Mouse (Mus musculus) forebrain, embryonic 12.5 days (tissue): ENCODE data around the gene Anxa6. TPM values are rescaled to one million over a fixed set of nuclear protein-coding genes. Genes with fewer than 3 reads are reported as not detected.

ENCODE experiments used
- ATAC-seq: fragments of 200-750 bp; cut with Nextera tagmentation; 2 replicates; pipeline ENCODE4 v1.8.0; 2017; ENCODE audit warnings: moderate TSS enrichment; ENCODE audit not compliant: low FRiP score
- H3K27ac ChIP-seq: fragments of 300-500 bp; sonication (generic); 2 replicates; pipeline ENCODE4 v1.5.1; 2016; ENCODE audit warnings: mild to moderate bottlenecking
- H3K27me3 ChIP-seq: fragments of 300-500 bp; sonication (generic); 2 replicates; pipeline ENCODE4 v1.6.1; 2016; ENCODE audit warnings: mild to moderate bottlenecking
- H3K36me3 ChIP-seq: fragments of 300-500 bp; sonication (generic); replicated peaks from 2 replicates; pipeline ENCODE4 v1.6.1; 2016; ENCODE audit warnings: mild to moderate bottlenecking
- H3K4me1 ChIP-seq: fragments of 300-500 bp; sonication (generic); 2 replicates; pipeline ENCODE4 v1.6.1; 2016
- H3K4me2 ChIP-seq: fragments of 300-500 bp; sonication (generic); 2 replicates; pipeline ENCODE4 v1.6.1; 2016; ENCODE audit warnings: mild to moderate bottlenecking, moderate library complexity
- H3K4me3 ChIP-seq: fragments of 300-500 bp; sonication (generic); replicated peaks from 2 replicates; pipeline ENCODE4 v1.5.1; 2016; ENCODE audit warnings: mild to moderate bottlenecking
- H3K9ac ChIP-seq: fragments of 300-500 bp; sonication (generic); 2 replicates; pipeline ENCODE4 v1.6.1; 2016; ENCODE audit warnings: mild to moderate bottlenecking
- H3K9me3 ChIP-seq: fragments of 300-500 bp; sonication (generic); 2 replicates; pipeline ENCODE4 v1.6.1; 2016
- WGBS: fragments of 180-500 bp; shearing (Covaris S2); methylation state at CpG from one replicate; pipeline ENCODE4 v1.1.7; 2016; 5-methylcytosine and 5-hydroxymethylcytosine counted together
- polyA plus RNA-seq: library from polyadenylated mRNA; unstranded; fragments of >200 nt; fragmentation: Nextera tagmentation; extraction: Ambion mirVana; gene quantifications from 2 replicates; pipeline ENCODE4 v1.2.1, GENCODE M21; 2016

The Anxa6 gene
- polyA plus RNA-seq, 1 experiment from 2014 or later, result 59.1 TPM

DNA sequence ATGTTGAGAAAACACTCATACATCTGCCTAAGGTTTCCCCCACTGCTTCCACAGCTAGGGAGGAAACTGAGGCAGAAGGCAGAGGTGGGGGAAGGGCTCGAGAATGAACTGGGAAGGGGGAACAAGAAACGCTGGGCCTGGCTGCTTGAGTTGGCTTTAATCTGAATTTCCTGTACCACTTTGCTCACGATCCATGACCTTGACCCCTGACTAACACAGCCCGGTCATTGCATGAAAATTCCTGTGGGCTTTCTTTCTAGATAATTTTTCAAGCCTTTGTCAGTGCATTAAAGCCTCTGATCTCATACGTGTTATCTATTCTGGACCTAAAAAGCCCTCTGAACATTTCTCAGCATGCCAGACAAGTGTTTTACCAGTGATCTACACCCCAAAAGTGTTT is 29.6 kb upstream of the Anxa6 start:
- H3K9ac ChIP-seq, result no peak overlapping the region
- no peaks in the 10 kb centered on the region for H3K27me3 ChIP-seq
- H3K9me3 ChIP-seq, result no peaks in the 10 kb centered on the region
- H3K4me3 ChIP-seq, result no peak overlapping the region
- no peak overlapping the region for H3K27ac ChIP-seq
- ATAC-seq, result no peak
- H3K4me1 ChIP-seq, result no peaks in the 10 kb centered on the region
- no peak overlapping the region for H3K4me2 ChIP-seq
- 73% methylated on average over 5 of the region's 5 CpGs for WGBS
- H3K36me3 ChIP-seq, result no peaks in the 10 kb centered on the region

GRCm38 (mm10) chr11:55060802-55061201 is 27.6 kb upstream of the Anxa6 start:
- Histone ChIP-seq H3K4me1 (no peaks in the 10 kb centered on the region), H3K9ac (no peak overlapping the region), H3K27ac (no peak overlapping the region), H3K4me3 (no peak overlapping the region), H3K4me2 (no peak overlapping the region), H3K27me3 (no peaks in the 10 kb centered on the region), H3K36me3 (no peaks in the 10 kb centered on the region), H3K9me3 (no peaks in the 10 kb centered on the region)
- ATAC-seq, result no peak
- WGBS, result 91% methylated on average over 5 of the region's 5 CpGs

- ATAC-seq, result no peak
- H3K36me3 ChIP-seq, result no peaks in the 10 kb centered on the region
- H3K4me2 ChIP-seq, result no peak overlapping the region
- WGBS, result 84% methylated on average over 3 of the region's 3 CpGs
- H3K27ac ChIP-seq, result no peak overlapping the region
- H3K4me1 ChIP-seq, result no peaks in the 10 kb centered on the region
- H3K27me3 ChIP-seq, result no peaks in the 10 kb centered on the region
- no peaks in the 10 kb centered on the region for H3K9me3 ChIP-seq
- no peak overlapping the region for H3K9ac ChIP-seq
- H3K4me3 ChIP-seq, result no peak overlapping the region
Observed at GRCm38 (mm10) chr11:55057511-55057910, 24.3 kb upstream of the Anxa6 start.

DNA sequence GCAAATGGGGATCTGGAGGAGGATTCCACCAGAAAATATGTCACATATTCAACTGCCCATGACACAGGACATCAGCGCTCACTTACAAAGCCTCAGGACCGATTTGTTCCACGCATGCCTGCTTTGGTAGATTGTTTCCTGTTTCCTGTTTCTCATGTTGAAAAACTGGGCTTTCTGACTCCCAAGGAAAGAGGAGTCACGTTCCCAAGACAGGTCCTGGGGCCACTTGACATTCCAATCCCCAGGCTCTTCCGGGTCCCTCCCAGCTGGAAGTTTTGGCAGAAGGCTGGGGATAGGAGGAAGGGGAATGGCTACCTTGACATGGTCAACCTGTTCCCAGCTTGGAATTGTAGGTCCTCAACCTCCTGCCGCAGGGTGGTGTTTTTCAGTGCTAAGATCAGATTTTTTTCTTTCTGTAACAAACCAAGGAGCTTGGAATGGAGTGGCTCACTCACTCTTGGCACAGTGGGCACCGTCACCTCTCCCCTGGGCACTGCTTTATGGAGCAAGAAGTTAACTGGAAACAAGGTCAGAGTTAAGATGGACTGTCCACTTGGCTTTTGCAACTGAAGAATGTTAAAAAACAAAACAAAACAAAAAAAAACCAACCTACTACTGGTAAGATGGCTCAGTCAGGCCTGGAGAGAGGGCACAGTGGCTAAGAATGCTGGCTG is 17.7 kb upstream of the Anxa6 start:
- H3K4me1 ChIP-seq, result no peaks in the 10 kb centered on the region
- no peaks in the 10 kb centered on the region for H3K36me3 ChIP-seq
- no peaks in the 10 kb centered on the region for H3K9me3 ChIP-seq
- no peak overlapping the region for H3K27ac ChIP-seq
- no peak overlapping the region for H3K4me3 ChIP-seq
- H3K9ac ChIP-seq, result no peak overlapping the region
- ATAC-seq, result no peak
- no peak overlapping the region for H3K4me2 ChIP-seq
- WGBS, result 86% methylated on average over 7 of the region's 7 CpGs
- no peaks in the 10 kb centered on the region for H3K27me3 ChIP-seq

DNA sequence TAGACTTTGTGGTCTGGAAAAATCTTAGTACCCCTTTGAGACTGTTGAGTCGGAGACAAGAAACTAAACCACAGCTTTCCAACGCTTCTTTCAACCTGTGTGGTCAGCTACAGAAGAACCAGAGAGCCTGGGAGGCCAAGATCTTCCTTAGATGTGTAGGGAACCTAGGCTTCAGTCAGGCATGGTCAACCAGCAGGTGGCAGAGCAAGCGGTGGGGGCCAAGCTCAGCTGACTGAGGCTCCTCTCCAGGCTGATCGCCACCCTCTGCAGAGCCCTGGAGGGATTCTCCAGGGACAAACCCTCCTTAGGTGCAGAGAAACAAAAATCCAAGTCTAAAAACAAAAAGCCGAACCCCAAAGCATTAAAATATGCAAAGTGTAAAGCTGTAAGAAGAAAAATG is 13.4 kb upstream of the Anxa6 start:
- Histone ChIP-seq H3K4me2 (no peak overlapping the region), H3K27ac (no peak overlapping the region), H3K27me3 (no peaks in the 10 kb centered on the region), H3K4me3 (no peak overlapping the region), H3K36me3 (no peaks in the 10 kb centered on the region), H3K4me1 (no peaks in the 10 kb centered on the region), H3K9ac (no peak overlapping the region), H3K9me3 (no peaks in the 10 kb centered on the region)
- ATAC-seq, result no peak
- WGBS, result 71% methylated on average over 5 of the region's 5 CpGs

- Histone ChIP-seq H3K4me2 (no peak overlapping the region), H3K36me3 (no peaks in the 10 kb centered on the region), H3K27ac (no peak overlapping the region), H3K27me3 (no peaks in the 10 kb centered on the region; the same call in 1 of the 2 replicates), H3K4me3 (no peak overlapping the region), H3K9ac (no peak overlapping the region), H3K4me1 (0 out of 2 replicates have a peak, but pooled peaks cover 2% of the 10 kb centered on the region), H3K9me3 (no peaks in the 10 kb centered on the region)
- WGBS, result 79% methylated on average over 4 of the region's 4 CpGs
- ATAC-seq, result no peak
Observed at GRCm38 (mm10) chr11:55041348-55041747, 8.1 kb upstream of the Anxa6 start.

DNA sequence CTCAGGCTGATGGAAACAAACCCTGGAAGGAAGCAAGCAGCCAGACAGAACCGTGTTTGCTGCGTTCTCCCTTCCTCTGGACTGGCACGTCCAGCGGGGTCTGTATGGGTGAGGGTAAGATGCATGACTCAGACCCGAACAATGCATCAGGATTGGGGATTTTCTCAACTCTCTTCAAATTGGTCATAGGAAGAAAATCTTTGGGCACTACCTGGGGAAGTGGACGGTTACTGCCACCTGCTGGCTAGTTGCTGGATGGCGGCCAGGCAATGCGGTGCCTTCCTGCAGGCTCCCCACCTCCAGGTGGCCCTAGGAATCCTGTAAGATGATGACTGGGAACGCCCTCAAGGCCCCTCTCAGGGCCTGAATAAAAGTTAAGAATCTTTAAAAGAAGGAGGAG is 6.3 kb upstream of the Anxa6 start:
- Histone ChIP-seq H3K27ac (no peak overlapping the region), H3K36me3 (no peaks in the 10 kb centered on the region), H3K4me3 (no peak overlapping the region), H3K4me1 (0 out of 2 replicates have a peak, but pooled peaks cover 2% of the 10 kb centered on the region), H3K27me3 (peaks cover 9% of the 10 kb centered on the region), H3K9me3 (no peaks in the 10 kb centered on the region), H3K9ac (no peak overlapping the region), H3K4me2 (no peak overlapping the region)
- peak; percentile 46; the same call in 1 of the 2 replicates for ATAC-seq
- 6% methylated on average over 9 of the region's 9 CpGs for WGBS

- H3K4me3 ChIP-seq, result no peak overlapping the region
- H3K9me3 ChIP-seq, result no peaks in the 10 kb centered on the region
- ATAC-seq, result no peak
- no peak overlapping the region for H3K9ac ChIP-seq
- H3K4me1 ChIP-seq, result peaks cover 24% of the 10 kb centered on the region
- H3K27ac ChIP-seq, result no peak overlapping the region
- peaks cover 36% of the 10 kb centered on the region for H3K27me3 ChIP-seq
- no peaks in the 10 kb centered on the region for H3K36me3 ChIP-seq
- 40% methylated on average over 3 of the region's 3 CpGs for WGBS
- no peak overlapping the region for H3K4me2 ChIP-seq
Observed at GRCm38 (mm10) chr11:55036601-55037000, 3.4 kb upstream of the Anxa6 start.

DNA sequence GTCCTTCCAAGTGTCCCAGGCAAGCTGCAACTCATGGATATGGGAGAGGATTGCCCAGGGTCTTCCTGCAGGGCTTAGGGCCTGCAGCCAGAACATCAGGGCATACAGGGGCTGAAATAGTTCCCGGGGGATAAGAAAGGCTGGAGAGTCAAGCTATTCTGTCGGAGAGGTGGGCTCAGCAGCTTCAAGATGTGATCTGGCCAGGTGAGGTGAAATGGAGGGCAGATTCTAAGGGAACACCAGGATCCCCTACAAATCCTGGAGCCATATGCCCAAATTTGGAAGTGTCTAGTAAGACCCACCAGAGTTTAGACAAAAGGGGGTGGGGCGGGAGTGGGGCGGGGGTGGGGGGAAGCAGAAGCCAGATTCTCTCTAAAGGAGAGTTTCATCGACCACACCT is 959 bp downstream of the Anxa6 start:
- ATAC-seq, result no peak
- Histone ChIP-seq H3K4me1 (peaks cover 27% of the 10 kb centered on the region), H3K9me3 (no peaks in the 10 kb centered on the region), H3K4me3 (peak overlapping the region; percentile 52), H3K9ac (peak overlapping the region; percentile 58; the same call in 1 of the 2 replicates), H3K27ac (no peak overlapping the region), H3K36me3 (no peaks in the 10 kb centered on the region), H3K27me3 (peaks cover 39% of the 10 kb centered on the region), H3K4me2 (peak overlapping the region; percentile 95)
- WGBS, result 33% methylated on average over 5 of the region's 5 CpGs

- H3K27ac ChIP-seq, result no peak overlapping the region
- WGBS, result 50% methylated on average over 1 of the region's 4 CpGs
- H3K9me3 ChIP-seq, result no peaks in the 10 kb centered on the region
- H3K27me3 ChIP-seq, result peaks cover 39% of the 10 kb centered on the region
- peak overlapping the region; percentile 95 for H3K4me2 ChIP-seq
- H3K4me1 ChIP-seq, result peaks cover 27% of the 10 kb centered on the region
- no peak for ATAC-seq
- H3K4me3 ChIP-seq, result peak overlapping the region; percentile 52
- no peaks in the 10 kb centered on the region for H3K36me3 ChIP-seq
- no peak overlapping the region for H3K9ac ChIP-seq
Observed at GRCm38 (mm10) chr11:55031991-55032280, 1.3 kb downstream of the Anxa6 start.

- no peak overlapping the region for H3K9ac ChIP-seq
- WGBS, result 56% methylated on average over 10 of the region's 10 CpGs
- ATAC-seq, result no peak
- H3K36me3 ChIP-seq, result no peaks in the 10 kb centered on the region
- H3K9me3 ChIP-seq, result no peaks in the 10 kb centered on the region
- H3K27me3 ChIP-seq, result peaks cover 39% of the 10 kb centered on the region
- no peak overlapping the region for H3K4me3 ChIP-seq
- peaks cover 27% of the 10 kb centered on the region for H3K4me1 ChIP-seq
- H3K4me2 ChIP-seq, result no peak overlapping the region
- no peak overlapping the region for H3K27ac ChIP-seq
Observed at GRCm38 (mm10) chr11:55031211-55031990, 1.8 kb downstream of the Anxa6 start.

- Histone ChIP-seq H3K4me3 (no peak overlapping the region), H3K27ac (no peak overlapping the region), H3K4me2 (no peak overlapping the region), H3K4me1 (peaks cover 33% of the 10 kb centered on the region), H3K36me3 (no peaks in the 10 kb centered on the region), H3K27me3 (peaks cover 21% of the 10 kb centered on the region; the same call in 1 of the 2 replicates), H3K9ac (no peak overlapping the region), H3K9me3 (no peaks in the 10 kb centered on the region)
- ATAC-seq, result no peak
- WGBS, result 77% methylated on average over 2 of the region's 2 CpGs
Observed at GRCm38 (mm10) chr11:55028509-55028908, 4.7 kb downstream of the Anxa6 start.
